Comparison of ENCODE assay signal across 18 mouse cellular contexts in genomic region chr15:97502056-97502455, GRCm38 (mm10).
DNase-seq lines count a peak whose midpoint lies in the region; ATAC-seq and TF ChIP-seq lines count a peak whose summit lies in the region.
"Had no signal": no experiment of that assay in that cellular context is flagged by ENCODE, and none has a peak within 500 bp of the region (broad histone marks: within the 10 kb centered on the region; RNA-seq: fewer than 3 reads in every experiment).

No protein-coding gene starts in this region.

- no peak overlapping the region for H3K9ac ChIP-seq in forebrain, embryonic 15.5 days (replicated peaks)
- H3K9ac ChIP-seq in forebrain, embryonic 13.5 days, result no peak overlapping the region
- H3K9ac ChIP-seq: hindbrain, embryonic 15.5 days; liver, postnatal 0 days had no signal

- no peaks in the 10 kb centered on the region; the same call in 1 of the 2 replicates for H3K9me3 ChIP-seq in forebrain, embryonic 15.5 days
- H3K9me3 ChIP-seq in forebrain, embryonic 13.5 days (replicated peaks), result no peaks in the 10 kb centered on the region
- H3K9me3 ChIP-seq: hindbrain, embryonic 15.5 days had no signal

- DNase-seq in right cerebral cortex, adult 2 months (ENCODE audit: low spot score in 2 of 2), result peak; percentile 52 to 58
- DNase-seq in right cerebral cortex, postnatal 14 days, result no peak
- DNase-seq in layer of hippocampus, postnatal 14 days (ENCODE audit: low spot score in 2 of 2), result peak; percentile 6 to 60
- peak; percentile 30 to 46 for DNase-seq in right cerebral cortex, postnatal 36 days (ENCODE audit: low spot score in 2 of 2)
- no peak for DNase-seq in thymus, adult 2 months
- no peak for DNase-seq in adrenal gland, postnatal 25 days
- DNase-seq: adrenal gland, postnatal 10 days; cerebellum, postnatal 36 days; kidney, adult 18-20 months; kidney, postnatal 36 days; liver, postnatal 0 days; lung, postnatal 4 days; midbrain, embryonic 14.5 days; thymus, postnatal 4 days had no signal

- no peak for ATAC-seq in forebrain, embryonic 15.5 days (replicated peaks)
- ATAC-seq in forebrain, embryonic 13.5 days, result no peak
- ATAC-seq: forebrain, embryonic 16.5 days; liver, postnatal 0 days had no signal

- H3K27me3 ChIP-seq in forebrain, embryonic 15.5 days, result no peaks in the 10 kb centered on the region
- no peaks in the 10 kb centered on the region for H3K27me3 ChIP-seq in forebrain, embryonic 13.5 days
- H3K27me3 ChIP-seq in thymus, adult 2 months (ENCODE audit: control insufficient read depth, insufficient read depth, low read length), result no peaks in the 10 kb centered on the region
- H3K27me3 ChIP-seq: hindbrain, embryonic 15.5 days had no signal

- H3K4me2 ChIP-seq in forebrain, embryonic 15.5 days (replicated peaks), result no peak overlapping the region
- no peak overlapping the region for H3K4me2 ChIP-seq in forebrain, embryonic 13.5 days
- H3K4me2 ChIP-seq: hindbrain, embryonic 15.5 days had no signal

- H3K4me1 ChIP-seq in forebrain, embryonic 15.5 days, result no peaks in the 10 kb centered on the region
- H3K4me1 ChIP-seq in forebrain, embryonic 13.5 days, result no peaks in the 10 kb centered on the region
- H3K4me1 ChIP-seq in thymus, adult 2 months (replicated peaks; ENCODE audit: control insufficient read depth, insufficient read depth, low read length), result no peaks in the 10 kb centered on the region; the same call in 1 of the 2 replicates

- 0 out of 2 replicates have a peak overlapping the region, but pooled peaks have one; percentile 14 for H3K27ac ChIP-seq in forebrain, embryonic 15.5 days (replicated peaks)
- no peak overlapping the region for H3K27ac ChIP-seq in forebrain, embryonic 13.5 days
- H3K27ac ChIP-seq in thymus, adult 2 months (ENCODE audit: control insufficient read depth, insufficient read depth, low read length), result no peak overlapping the region
- H3K27ac ChIP-seq: hindbrain, embryonic 15.5 days had no signal

- TF ChIP-seq POLR2A in thymus, adult 2 months (IDR thresholded peaks at IDR 0.05; ENCODE audit: control insufficient read depth, extremely low read depth, insufficient read depth, low read length, poor library complexity), result no peak

- H3K36me3 ChIP-seq in forebrain, embryonic 15.5 days, result no peaks in the 10 kb centered on the region
- H3K36me3 ChIP-seq in forebrain, embryonic 13.5 days (ENCODE audit: poor library complexity, severe bottlenecking), result no peaks in the 10 kb centered on the region
- H3K36me3 ChIP-seq in thymus, adult 2 months (ENCODE audit: control insufficient read depth, insufficient read depth, low read length), result no peaks in the 10 kb centered on the region
- H3K36me3 ChIP-seq: hindbrain, embryonic 15.5 days had no signal

- TF ChIP-seq CTCF in thymus, adult 2 months (IDR thresholded peaks at IDR 0.05; ENCODE audit: borderline replicate concordance, control insufficient read depth, extremely low read depth, insufficient read depth, low read length, poor library complexity), result no peak

- H3K4me3 ChIP-seq in forebrain, embryonic 15.5 days, result no peak overlapping the region
- no peak overlapping the region for H3K4me3 ChIP-seq in forebrain, embryonic 13.5 days
- H3K4me3 ChIP-seq in thymus, adult 2 months (ENCODE audit: control insufficient read depth, insufficient read depth, low read length), result no peak overlapping the region
- H3K4me3 ChIP-seq: hindbrain, embryonic 15.5 days had no signal

- WGBS in forebrain, embryonic 15.5 days, result 79% methylated on average over 7 of the region's 7 CpGs
- WGBS in forebrain, embryonic 13.5 days, result 92% methylated on average over 7 of the region's 7 CpGs
- 81% methylated on average over 7 of the region's 7 CpGs for WGBS in thymus, adult 2 months

Comparison
In these comparisons a context has a peak if more than half of its experiments do, and no peak if none do; other contexts are left out.
1. DNase-seq: peak in right cerebral cortex, adult 2 months (2 of 2), layer of hippocampus, postnatal 14 days (2 of 2) and right cerebral cortex, postnatal 36 days (2 of 2); none in right cerebral cortex, postnatal 14 days (single experiment), thymus, adult 2 months (single experiment) and adrenal gland, postnatal 25 days (single experiment).